Mouse (Mus musculus) megakaryocyte-erythroid progenitor cell, adult 5-6 weeks (primary cell): Measurements from ENCODE around the gene Zfp36l2. TPM values are rescaled to one million over a fixed set of nuclear protein-coding genes. Genes with fewer than 3 reads are reported as not detected.

Experiments used
- ATAC-seq: replicated peaks from 2 replicates; pipeline ENCODE4 v1.8.0; 2016; ENCODE audit warnings: mild to moderate bottlenecking, inconsistent platforms; ENCODE audit not compliant: severe bottlenecking, poor library complexity, low FRiP score, low TSS enrichment
- total RNA-seq, 2 experiments: library from RNA; stranded (forward) in 1 of 2; stranded (reverse) in 1 of 2; fragments of 200-1000, 215-1000 nt in 1 of 2; fragments of >200 nt in 1 of 2; fragmentation: Nextera tagmentation in 1 of 2; gene quantifications; 2 replicates each; pipeline ENCODE4 v1.2.3; 2014 to 2017

The Zfp36l2 gene
- total RNA-seq, 2 experiments from 2014 or later = 97.7 to 136 TPM

GRCm38 (mm10) chr17:84180715-84181501 lies 6.8 kb downstream of the Zfp36l2 start:
- ATAC-seq = peak; percentile 45

GRCm38 (mm10) chr17:84179973-84180365 lies 7.8 kb downstream of the Zfp36l2 start:
- ATAC-seq = no peak

- no peak for ATAC-seq
These were observed 8.4 kb downstream of the Zfp36l2 start for GRCm38 (mm10) chr17:84179026-84179972.

- peak; percentile 26; the same call in 1 of the 2 replicates for ATAC-seq
These were observed 10.3 kb downstream of the Zfp36l2 start for GRCm38 (mm10) chr17:84177481-84177880.

- ATAC-seq = no peak
These were observed 11.3 kb downstream of the Zfp36l2 start for GRCm38 (mm10) chr17:84176446-84176845.

- ATAC-seq = no peak
These were observed 12.6 kb downstream of the Zfp36l2 start for GRCm38 (mm10) chr17:84175196-84175595.

- ATAC-seq = no peak
These were observed 20.4 kb downstream of the Zfp36l2 start for GRCm38 (mm10) chr17:84167377-84167776.

GRCm38 (mm10) chr17:84166135-84166860 lies 21.4 kb downstream of the Zfp36l2 start:
- no peak for ATAC-seq

GRCm38 (mm10) chr17:84165735-84166134 lies 22.0 kb downstream of the Zfp36l2 start:
- no peak for ATAC-seq

- ATAC-seq = no peak
These were observed 23.6 kb downstream of the Zfp36l2 start for GRCm38 (mm10) chr17:84164146-84164545.

GRCm38 (mm10) chr17:84163066-84163785 lies 24.5 kb downstream of the Zfp36l2 start:
- ATAC-seq = no peak

GRCm38 (mm10) chr17:84162211-84162760 lies 25.5 kb downstream of the Zfp36l2 start:
- no peak for ATAC-seq

GRCm38 (mm10) chr17:84161231-84161854 lies 26.4 kb downstream of the Zfp36l2 start:
- peak; percentile 40 for ATAC-seq

- no peak for ATAC-seq
These were observed 28.9 kb downstream of the Zfp36l2 start for GRCm38 (mm10) chr17:84158891-84159290.

GRCm38 (mm10) chr17:84158461-84158795 lies 29.3 kb downstream of the Zfp36l2 start:
- ATAC-seq = no peak

- ATAC-seq = no peak
These were observed 29.8 kb downstream of the Zfp36l2 start for GRCm38 (mm10) chr17:84157743-84158460.

GRCm38 (mm10) chr17:84156748-84157742 lies 30.7 kb downstream of the Zfp36l2 start:
- ATAC-seq = no peak
